Mouse (Mus musculus): Measurements from ENCODE around the gene Xrcc6. TPM values are rescaled to one million over a fixed set of nuclear protein-coding genes. Genes with fewer than 3 reads are reported as not detected.

Gene Xrcc6
- polyA plus RNA-seq, 1 experiment from 2014 or later: 50.2 TPM

GRCm38 (mm10) chr15:82046246-82046891, 58.7 kb downstream of the Xrcc6 start:
- H3K4me1 ChIP-seq (replicated peaks): peaks cover 36% of the 10 kb centered on the region
- H3K27ac ChIP-seq (replicated peaks): peak overlapping the region; percentile 89
- H3K36me3 ChIP-seq (replicated peaks): peaks cover 20% of the 10 kb centered on the region
- peak overlapping the region; percentile 95 for H3K9ac ChIP-seq
- 1% methylated on average over 26 of the region's 26 CpGs for WGBS (ENCODE audit: insufficient replicate concordance)
- ATAC-seq (ENCODE audit: insufficient read depth): peak; percentile 37
- peak overlapping the region; percentile 94 for H3K4me3 ChIP-seq (replicated peaks)
- peaks cover 20% of the 10 kb centered on the region for H3K27me3 ChIP-seq
- peak overlapping the region; percentile 94 for H3K4me2 ChIP-seq
- H3K9me3 ChIP-seq (replicated peaks): no peaks in the 10 kb centered on the region

GRCm38 (mm10) chr15:82047080-82047883, 59.6 kb downstream of the Xrcc6 start, which contains the start of gene Snu13:
Gene Snu13, minus strand, starts transcription at chr15:82047598.
- Histone ChIP-seq H3K9ac (peak within 1 kb of the TSS; percentile 95), H3K9me3 (replicated peaks) (no peaks in the 10 kb centered on the region), H3K27me3 (peaks cover 20% of the 10 kb centered on the region), H3K4me2 (peak within 1 kb of the TSS; percentile 94), H3K36me3 (replicated peaks) (peaks cover 18% of the 10 kb centered on the region), H3K27ac (replicated peaks) (peak within 1 kb of the TSS; percentile 89), H3K4me3 (replicated peaks) (peak within 1 kb of the TSS; percentile 94), H3K4me1 (replicated peaks) (peaks cover 36% of the 10 kb centered on the region)
- peak; percentile 75 for ATAC-seq (ENCODE audit: insufficient read depth)
- under 1% methylated on average over 74 of the region's 74 CpGs for WGBS (ENCODE audit: insufficient replicate concordance)

GRCm38 (mm10) chr15:82052544-82052943, 64.9 kb downstream of the Xrcc6 start:
- no peak overlapping the region for H3K4me3 ChIP-seq (replicated peaks)
- ATAC-seq (ENCODE audit: insufficient read depth): no peak
- peaks cover 7% of the 10 kb centered on the region for H3K4me1 ChIP-seq (replicated peaks)
- H3K36me3 ChIP-seq (replicated peaks): no peaks in the 10 kb centered on the region
- peaks cover 29% of the 10 kb centered on the region for H3K27me3 ChIP-seq
- no peak overlapping the region for H3K9ac ChIP-seq
- H3K9me3 ChIP-seq (replicated peaks): no peaks in the 10 kb centered on the region
- no peak overlapping the region for H3K4me2 ChIP-seq
- H3K27ac ChIP-seq (replicated peaks): no peak overlapping the region
- 43% methylated on average over 5 of the region's 5 CpGs for WGBS (ENCODE audit: insufficient replicate concordance)

- no peaks in the 10 kb centered on the region for H3K9me3 ChIP-seq (replicated peaks)
- H3K9ac ChIP-seq: no peak within 1 kb of the TSS
- H3K27me3 ChIP-seq: peaks cover 42% of the 10 kb centered on the region
- no peak for ATAC-seq (ENCODE audit: insufficient read depth)
- H3K27ac ChIP-seq (replicated peaks): no peak within 1 kb of the TSS
- no peak within 1 kb of the TSS for H3K4me2 ChIP-seq
- H3K36me3 ChIP-seq (replicated peaks): no peaks in the 10 kb centered on the region
- no peaks in the 10 kb centered on the region for H3K4me1 ChIP-seq (replicated peaks)
- 54% methylated on average over 1 of the region's 1 CpGs for WGBS (ENCODE audit: insufficient replicate concordance)
- no peak within 1 kb of the TSS for H3K4me3 ChIP-seq (replicated peaks)
Observed at GRCm38 (mm10) chr15:82058719-82059201, 71.1 kb downstream of the Xrcc6 start, which contains the start of gene 4930407I10Rik. Gene 4930407I10Rik, plus strand, starts transcription at chr15:82059151.

GRCm38 (mm10) chr15:82063909-82064308, 76.3 kb downstream of the Xrcc6 start:
- WGBS (ENCODE audit: insufficient replicate concordance): 51% methylated on average over 14 of the region's 14 CpGs
- peaks cover 66% of the 10 kb centered on the region for H3K27me3 ChIP-seq
- no peak overlapping the region for H3K27ac ChIP-seq (replicated peaks)
- H3K4me2 ChIP-seq: no peak overlapping the region
- H3K36me3 ChIP-seq (replicated peaks): no peaks in the 10 kb centered on the region
- no peaks in the 10 kb centered on the region for H3K4me1 ChIP-seq (replicated peaks)
- H3K9me3 ChIP-seq (replicated peaks): no peaks in the 10 kb centered on the region
- ATAC-seq (ENCODE audit: insufficient read depth): no peak
- no peak overlapping the region for H3K9ac ChIP-seq
- H3K4me3 ChIP-seq (replicated peaks): no peak overlapping the region

- no peak overlapping the region for H3K9ac ChIP-seq
- 8% methylated on average over 7 of the region's 7 CpGs for WGBS (ENCODE audit: insufficient replicate concordance)
- H3K4me2 ChIP-seq: no peak overlapping the region
- no peak for ATAC-seq (ENCODE audit: insufficient read depth)
- no peak overlapping the region for H3K27ac ChIP-seq (replicated peaks)
- peaks cover 80% of the 10 kb centered on the region for H3K27me3 ChIP-seq
- H3K4me1 ChIP-seq (replicated peaks): no peaks in the 10 kb centered on the region
- no peak overlapping the region for H3K4me3 ChIP-seq (replicated peaks)
- H3K36me3 ChIP-seq (replicated peaks): no peaks in the 10 kb centered on the region
- H3K9me3 ChIP-seq (replicated peaks): no peaks in the 10 kb centered on the region
Observed at GRCm38 (mm10) chr15:82065511-82065910, 77.9 kb downstream of the Xrcc6 start.

GRCm38 (mm10) chr15:82069898-82070297, 82.3 kb downstream of the Xrcc6 start, which contains the start of gene Mei1:
Gene Mei1, plus strand, starts transcription at chr15:82069996.
- ATAC-seq (ENCODE audit: insufficient read depth): no peak
- 22% methylated on average over 40 of the region's 40 CpGs for WGBS (ENCODE audit: insufficient replicate concordance)
- no peaks in the 10 kb centered on the region for H3K36me3 ChIP-seq (replicated peaks)
- H3K9me3 ChIP-seq (replicated peaks): no peaks in the 10 kb centered on the region
- H3K4me1 ChIP-seq (replicated peaks): no peaks in the 10 kb centered on the region
- H3K27ac ChIP-seq (replicated peaks): no peak within 1 kb of the TSS
- H3K4me2 ChIP-seq: no peak within 1 kb of the TSS
- no peak within 1 kb of the TSS for H3K4me3 ChIP-seq (replicated peaks)
- peaks cover 66% of the 10 kb centered on the region for H3K27me3 ChIP-seq
- no peak within 1 kb of the TSS for H3K9ac ChIP-seq

- Histone ChIP-seq H3K9me3 (replicated peaks) (no peaks in the 10 kb centered on the region), H3K4me2 (no peak overlapping the region), H3K36me3 (replicated peaks) (no peaks in the 10 kb centered on the region), H3K9ac (no peak overlapping the region), H3K27me3 (peaks cover 64% of the 10 kb centered on the region), H3K4me3 (replicated peaks) (no peak overlapping the region), H3K27ac (replicated peaks) (no peak overlapping the region), H3K4me1 (replicated peaks) (no peaks in the 10 kb centered on the region)
- no peak for ATAC-seq (ENCODE audit: insufficient read depth)
- 78% methylated on average over 26 of the region's 26 CpGs for WGBS (ENCODE audit: insufficient replicate concordance)
Observed at GRCm38 (mm10) chr15:82071816-82072469, 84.3 kb downstream of the Xrcc6 start.

GRCm38 (mm10) chr15:82073490-82073889, 85.9 kb downstream of the Xrcc6 start:
- Histone ChIP-seq H3K27me3 (peaks cover 50% of the 10 kb centered on the region), H3K9me3 (replicated peaks) (no peaks in the 10 kb centered on the region), H3K36me3 (replicated peaks) (no peaks in the 10 kb centered on the region), H3K4me2 (no peak overlapping the region), H3K4me3 (replicated peaks) (no peak overlapping the region), H3K27ac (replicated peaks) (no peak overlapping the region), H3K4me1 (replicated peaks) (no peaks in the 10 kb centered on the region), H3K9ac (no peak overlapping the region)
- ATAC-seq (ENCODE audit: insufficient read depth): no peak
- 60% methylated on average over 7 of the region's 7 CpGs for WGBS (ENCODE audit: insufficient replicate concordance)

- H3K27me3 ChIP-seq: peaks cover 5% of the 10 kb centered on the region; the same call in 1 of the 2 replicates
- H3K9ac ChIP-seq: no peak overlapping the region
- H3K9me3 ChIP-seq (replicated peaks): no peaks in the 10 kb centered on the region
- 53% methylated on average over 10 of the region's 10 CpGs for WGBS (ENCODE audit: insufficient replicate concordance)
- no peak overlapping the region for H3K27ac ChIP-seq (replicated peaks)
- ATAC-seq (ENCODE audit: insufficient read depth): no peak
- no peak overlapping the region for H3K4me3 ChIP-seq (replicated peaks)
- no peak overlapping the region for H3K4me2 ChIP-seq
- H3K4me1 ChIP-seq (replicated peaks): no peaks in the 10 kb centered on the region
- no peaks in the 10 kb centered on the region for H3K36me3 ChIP-seq (replicated peaks)
Observed at GRCm38 (mm10) chr15:82079883-82080282, 92.2 kb downstream of the Xrcc6 start.

- Histone ChIP-seq H3K9me3 (replicated peaks) (no peaks in the 10 kb centered on the region), H3K36me3 (replicated peaks) (no peaks in the 10 kb centered on the region), H3K4me2 (no peak overlapping the region), H3K4me3 (replicated peaks) (no peak overlapping the region), H3K27ac (replicated peaks) (no peak overlapping the region), H3K27me3 (peaks cover 4% of the 10 kb centered on the region; the same call in 1 of the 2 replicates), H3K9ac (no peak overlapping the region), H3K4me1 (replicated peaks) (no peaks in the 10 kb centered on the region)
- 25% methylated on average over 7 of the region's 7 CpGs for WGBS (ENCODE audit: insufficient replicate concordance)
- no peak for ATAC-seq (ENCODE audit: insufficient read depth)
Observed at GRCm38 (mm10) chr15:82081161-82081560, 93.5 kb downstream of the Xrcc6 start.
